In the genomic region with DNA sequence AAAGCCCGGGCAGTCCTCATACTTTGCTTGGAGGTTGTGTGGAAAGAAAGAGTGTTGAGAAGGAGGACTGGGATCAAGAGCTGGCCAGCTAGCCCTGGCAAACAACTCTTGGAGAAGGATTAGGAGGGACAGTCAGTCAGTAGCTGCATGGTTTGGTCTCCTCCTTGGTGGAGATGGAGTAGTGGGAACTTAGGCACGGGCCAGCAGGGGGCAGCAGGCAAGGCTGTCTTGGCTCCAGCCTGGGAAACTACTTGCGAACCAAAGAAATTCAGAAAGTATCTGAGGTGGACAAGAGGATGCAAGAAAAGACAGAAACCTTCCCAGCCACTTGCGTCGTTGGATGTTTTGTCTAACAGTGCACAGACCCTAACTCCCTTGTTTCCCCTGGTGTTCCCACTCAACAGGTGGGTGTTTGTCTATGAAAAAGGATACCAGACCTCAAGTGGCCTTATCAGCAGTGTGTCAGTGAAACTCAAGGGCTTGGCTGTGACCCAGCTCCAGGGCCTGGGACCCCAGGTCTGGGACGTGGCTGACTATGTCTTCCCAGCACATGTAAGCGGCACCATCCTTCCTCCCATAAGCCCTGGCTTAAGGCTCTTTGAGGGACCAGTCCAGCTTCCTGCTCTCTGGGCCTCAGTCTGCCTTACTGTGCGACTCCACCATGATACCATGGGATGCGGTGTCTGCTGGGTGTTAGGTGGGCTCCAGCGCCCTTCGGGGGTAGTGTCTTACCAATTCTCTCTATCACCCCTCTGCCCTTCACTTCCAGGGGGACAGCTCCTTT, we compare ENCODE assay signal across 8 mouse cellular contexts. TPM values are rescaled to one million over a fixed set of nuclear protein-coding genes. Genes with fewer than 3 reads are reported as not detected.
DNase-seq lines count a peak whose midpoint lies in the region; ATAC-seq lines count a peak whose summit lies in the region.

No protein-coding gene starts in this region.

- H3K9ac ChIP-seq in forebrain, embryonic 12.5 days = no peak overlapping the region
- H3K9ac ChIP-seq in intestine, embryonic 14.5 days (ENCODE audit: low read length) = no peak overlapping the region

- no peaks in the 10 kb centered on the region for H3K36me3 ChIP-seq in forebrain, embryonic 10.5 days (replicated peaks)
- no peaks in the 10 kb centered on the region for H3K36me3 ChIP-seq in forebrain, embryonic 12.5 days (replicated peaks)
- no peaks in the 10 kb centered on the region for H3K36me3 ChIP-seq in intestine, embryonic 14.5 days (ENCODE audit: control insufficient read depth, insufficient read depth, low read length)
- no peaks in the 10 kb centered on the region for H3K36me3 ChIP-seq in splenic B cell, adult 2 months (ENCODE audit: control insufficient read depth, insufficient read depth, low read length, poor library complexity, severe bottlenecking)

- no peak for ATAC-seq in forebrain, embryonic 12.5 days (ENCODE audit: low FRiP score)
- ATAC-seq in intestine, embryonic 14.5 days (replicated peaks; ENCODE audit: low FRiP score, low TSS enrichment, low read depth) = no peak

- no peaks in the 10 kb centered on the region for H3K4me1 ChIP-seq in forebrain, embryonic 10.5 days
- no peaks in the 10 kb centered on the region for H3K4me1 ChIP-seq in forebrain, embryonic 12.5 days
- H3K4me1 ChIP-seq in intestine, embryonic 14.5 days (replicated peaks; ENCODE audit: control insufficient read depth, insufficient read depth, low read length) = no peaks in the 10 kb centered on the region

- H3K4me3 ChIP-seq in forebrain, embryonic 10.5 days = no peak overlapping the region
- H3K4me3 ChIP-seq in forebrain, embryonic 12.5 days (replicated peaks) = no peak overlapping the region
- no peak overlapping the region for H3K4me3 ChIP-seq in intestine, embryonic 14.5 days (ENCODE audit: low read depth, low read length)

- WGBS in forebrain, embryonic 10.5 days = 67% methylated on average over 11 of the region's 11 CpGs
- 66% methylated on average over 11 of the region's 11 CpGs for WGBS in forebrain, embryonic 12.5 days
- 60% methylated on average over 11 of the region's 11 CpGs for WGBS in intestine, embryonic 14.5 days

- no peak overlapping the region for H3K27ac ChIP-seq in forebrain, embryonic 10.5 days
- H3K27ac ChIP-seq in forebrain, embryonic 12.5 days = no peak overlapping the region
- H3K27ac ChIP-seq in intestine, embryonic 14.5 days (ENCODE audit: low read depth) = no peak overlapping the region

- peaks cover 22% of the 10 kb centered on the region for H3K27me3 ChIP-seq in forebrain, embryonic 10.5 days (ENCODE audit: poor library complexity, severe bottlenecking)
- peaks cover 18% of the 10 kb centered on the region; the same call in 1 of the 2 replicates for H3K27me3 ChIP-seq in forebrain, embryonic 12.5 days
- H3K27me3 ChIP-seq in intestine, embryonic 14.5 days (replicated peaks; ENCODE audit: control insufficient read depth, insufficient read depth, low read length) = no peaks in the 10 kb centered on the region
- H3K27me3 ChIP-seq in splenic B cell, adult 2 months (ENCODE audit: control insufficient read depth, insufficient read depth, low read length, poor library complexity, severe bottlenecking) = no peaks in the 10 kb centered on the region

- DNase-seq in forebrain, embryonic 10.5 days (ENCODE audit: extremely low spot score, low spot score) = peak; percentile 41
- peak; percentile 41 for DNase-seq in ovary, postnatal 14 days (ENCODE audit: low spot score)
- DNase-seq in ovary, postnatal 10 days (ENCODE audit: low spot score) = no peak
- peak; percentile 53 for DNase-seq in cerebellum, adult 9-10 months
- DNase-seq in intestine, embryonic 14.5 days (ENCODE audit: low spot score) = peak; percentile 75
- peak; percentile 69 for DNase-seq in lung, postnatal 25 days (ENCODE audit: low spot score)
- DNase-seq in splenic B cell, adult 2 months (ENCODE audit: low read depth, low spot score) = peak; percentile 76

- H3K9me3 ChIP-seq in forebrain, embryonic 10.5 days = no peaks in the 10 kb centered on the region
- no peaks in the 10 kb centered on the region for H3K9me3 ChIP-seq in forebrain, embryonic 12.5 days
- no peaks in the 10 kb centered on the region for H3K9me3 ChIP-seq in intestine, embryonic 14.5 days (ENCODE audit: control insufficient read depth, low read length)

- no peak overlapping the region for H3K4me2 ChIP-seq in forebrain, embryonic 12.5 days
- H3K4me2 ChIP-seq in intestine, embryonic 14.5 days (ENCODE audit: low read length) = no peak overlapping the region

RNA-seq across cellular contexts. Expression of a gene that starts 9.0 kb away (rescaled TPM):
- polyA plus RNA-seq in forebrain, embryonic 10.5 days (2016; fragmentation: Nextera tagmentation; extraction: Ambion mirVana) = 1.4 TPM in 2 replicates
- polyA plus RNA-seq in forebrain, embryonic 12.5 days (2016; fragmentation: Nextera tagmentation; extraction: Ambion mirVana) = 0.52 and 0.74 TPM in 2 replicates
- 1.7 and 10.1 TPM in 2 replicates for polyA plus RNA-seq in intestine, embryonic 14.5 days (2014; fragmentation: Nextera tagmentation; extraction: Ambion mirVana)

RNA-seq across cellular contexts. Expression of a gene that starts 10.9 kb away (rescaled TPM):
- 4.6 and 5.4 TPM in 2 replicates for polyA plus RNA-seq in forebrain, embryonic 10.5 days (2016; fragmentation: Nextera tagmentation; extraction: Ambion mirVana)
- polyA plus RNA-seq in forebrain, embryonic 12.5 days (2016; fragmentation: Nextera tagmentation; extraction: Ambion mirVana) = 9.0 and 9.7 TPM in 2 replicates
- 4.4 and 4.5 TPM in 2 replicates for polyA plus RNA-seq in intestine, embryonic 14.5 days (2014; fragmentation: Nextera tagmentation; extraction: Ambion mirVana)

RNA-seq across cellular contexts. Expression of a gene that starts 39.7 kb away (rescaled TPM):
- 12.1 and 13.9 TPM in 2 replicates for polyA plus RNA-seq in forebrain, embryonic 10.5 days (2016; fragmentation: Nextera tagmentation; extraction: Ambion mirVana)
- polyA plus RNA-seq in forebrain, embryonic 12.5 days (2016; fragmentation: Nextera tagmentation; extraction: Ambion mirVana) = 12.4 and 13.6 TPM in 2 replicates
- polyA plus RNA-seq in intestine, embryonic 14.5 days (2014; fragmentation: Nextera tagmentation; extraction: Ambion mirVana) = 10.0 and 11.9 TPM in 2 replicates

RNA-seq across cellular contexts. Expression of a gene that starts 46.9 kb away (rescaled TPM):
- 1.2 and 1.6 TPM in 2 replicates for polyA plus RNA-seq in forebrain, embryonic 10.5 days (2016; fragmentation: Nextera tagmentation; extraction: Ambion mirVana)
- 0.60 and 0.68 TPM in 2 replicates for polyA plus RNA-seq in forebrain, embryonic 12.5 days (2016; fragmentation: Nextera tagmentation; extraction: Ambion mirVana)
- polyA plus RNA-seq in intestine, embryonic 14.5 days (2014; fragmentation: Nextera tagmentation; extraction: Ambion mirVana) = 17.4 and 21.4 TPM in 2 replicates
